Mouse (Mus musculus): ENCODE data around the gene Gm28047.

The Gm28047 gene

GRCm38 (mm10) chr15:102515791-102516190 lies 109.1 kb downstream of the Gm28047 start:
- DNase-seq (ENCODE audit: low read depth) = no peak

- DNase-seq (ENCODE audit: low read depth) = no peak
Measured at GRCm38 (mm10) chr15:102515261-102515660, 109.6 kb downstream of the Gm28047 start.

GRCm38 (mm10) chr15:102513004-102513403 lies 111.9 kb downstream of the Gm28047 start:
- DNase-seq (ENCODE audit: low read depth) = no peak

GRCm38 (mm10) chr15:102512471-102512870 lies 112.4 kb downstream of the Gm28047 start:
- no peak for DNase-seq (ENCODE audit: low read depth)

- DNase-seq (ENCODE audit: low read depth) = no peak
Measured at GRCm38 (mm10) chr15:102512010-102512409, 112.9 kb downstream of the Gm28047 start.

GRCm38 (mm10) chr15:102511285-102511833 lies 113.5 kb downstream of the Gm28047 start:
- no peak for DNase-seq (ENCODE audit: low read depth)

- DNase-seq (ENCODE audit: low read depth) = peak; percentile 64
Measured at GRCm38 (mm10) chr15:102510590-102511284, 114.1 kb downstream of the Gm28047 start.

GRCm38 (mm10) chr15:102510110-102510509 lies 114.8 kb downstream of the Gm28047 start:
- DNase-seq (ENCODE audit: low read depth) = no peak

GRCm38 (mm10) chr15:102508336-102508735 lies 116.5 kb downstream of the Gm28047 start:
- no peak for DNase-seq (ENCODE audit: low read depth)

GRCm38 (mm10) chr15:102507561-102507960 lies 117.3 kb downstream of the Gm28047 start:
- DNase-seq (ENCODE audit: low read depth) = no peak

- no peak for DNase-seq (ENCODE audit: low read depth)
Measured at GRCm38 (mm10) chr15:102506864-102507263, 118.0 kb downstream of the Gm28047 start.

GRCm38 (mm10) chr15:102506464-102506830 lies 118.4 kb downstream of the Gm28047 start:
- no peak for DNase-seq (ENCODE audit: low read depth)

- no peak for DNase-seq (ENCODE audit: low read depth)
Measured at GRCm38 (mm10) chr15:102505770-102506463, 119.0 kb downstream of the Gm28047 start.

- DNase-seq (ENCODE audit: low read depth) = no peak
Measured at GRCm38 (mm10) chr15:102505073-102505769, 119.6 kb downstream of the Gm28047 start.

GRCm38 (mm10) chr15:102503924-102504782 lies 120.7 kb downstream of the Gm28047 start:
- no peak for DNase-seq (ENCODE audit: low read depth)

GRCm38 (mm10) chr15:102503447-102503846 lies 121.4 kb downstream of the Gm28047 start, which contains the start of gene Gm10337:
TSS of gene Gm10337 (plus strand) at chr15:102503722.
- no peak for DNase-seq (ENCODE audit: low read depth)

GRCm38 (mm10) chr15:102502254-102502840 lies 122.5 kb downstream of the Gm28047 start:
- no peak for DNase-seq (ENCODE audit: low read depth)

GRCm38 (mm10) chr15:102501084-102501814 lies 123.6 kb downstream of the Gm28047 start:
- no peak for DNase-seq (ENCODE audit: low read depth)

- DNase-seq (ENCODE audit: low read depth) = no peak
Measured at GRCm38 (mm10) chr15:102500479-102500878, 124.4 kb downstream of the Gm28047 start.

GRCm38 (mm10) chr15:102499851-102500250 lies 125.0 kb downstream of the Gm28047 start:
- DNase-seq (ENCODE audit: low read depth) = no peak

Data from NIH3T3 (cell line).